Mouse (Mus musculus): Measurements from ENCODE around the gene Fkbp9. TPM values are rescaled to one million over a fixed set of nuclear protein-coding genes. Genes with fewer than 3 reads are reported as not detected.
A peak's percentile ranks its signal among the peaks of the same experiment; 100 is the strongest.

Gene Fkbp9
- polyA plus RNA-seq, 1 experiment, result 6.2 TPM

DNA sequence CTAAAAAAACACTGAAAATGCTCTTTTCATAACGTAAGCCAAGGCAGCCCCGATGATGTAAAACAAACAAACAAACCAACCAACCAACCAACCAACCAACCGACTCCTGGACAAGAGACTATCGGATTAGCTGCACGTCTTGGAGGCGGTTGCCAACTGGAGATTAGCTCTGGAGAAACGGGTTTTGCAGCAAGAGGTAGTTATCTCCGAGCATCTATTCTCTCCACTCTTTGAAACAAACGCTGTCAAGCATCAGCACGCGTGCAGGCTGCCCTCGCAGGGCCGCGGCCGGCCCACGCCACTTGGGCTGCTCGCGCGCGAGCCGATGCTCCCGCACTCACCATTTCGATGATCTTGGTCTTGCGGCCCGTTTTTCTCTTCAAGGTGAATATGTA, 91.5 kb downstream of the Fkbp9 start:
- Histone ChIP-seq H3K4me3 (ENCODE audit: low read depth, low read length) (peak overlapping the region; percentile 79), H3K27ac (ENCODE audit: insufficient read depth, low read depth, low read length) (peak overlapping the region; percentile 48), H3K4me1 (ENCODE audit: control insufficient read depth, insufficient read depth, insufficient read length, low read length) (peaks cover 15% of the 10 kb centered on the region; the same call in 1 of the 2 replicates), H3K27me3 (ENCODE audit: control insufficient read depth, insufficient read depth, low read length) (no peaks in the 10 kb centered on the region), H3K36me3 (ENCODE audit: control insufficient read depth, insufficient read depth, low read length) (no peaks in the 10 kb centered on the region)
- no peak for TF ChIP-seq POLR2A (IDR thresholded peaks at IDR 0.05; ENCODE audit: low read depth, low read length)
- no peak for TF ChIP-seq CTCF (IDR thresholded peaks at IDR 0.05; ENCODE audit: extremely low read depth, insufficient read length, insufficient replicate concordance, low read depth, low read length)
- WGBS, result under 1% methylated on average over 25 of the region's 25 CpGs

DNA sequence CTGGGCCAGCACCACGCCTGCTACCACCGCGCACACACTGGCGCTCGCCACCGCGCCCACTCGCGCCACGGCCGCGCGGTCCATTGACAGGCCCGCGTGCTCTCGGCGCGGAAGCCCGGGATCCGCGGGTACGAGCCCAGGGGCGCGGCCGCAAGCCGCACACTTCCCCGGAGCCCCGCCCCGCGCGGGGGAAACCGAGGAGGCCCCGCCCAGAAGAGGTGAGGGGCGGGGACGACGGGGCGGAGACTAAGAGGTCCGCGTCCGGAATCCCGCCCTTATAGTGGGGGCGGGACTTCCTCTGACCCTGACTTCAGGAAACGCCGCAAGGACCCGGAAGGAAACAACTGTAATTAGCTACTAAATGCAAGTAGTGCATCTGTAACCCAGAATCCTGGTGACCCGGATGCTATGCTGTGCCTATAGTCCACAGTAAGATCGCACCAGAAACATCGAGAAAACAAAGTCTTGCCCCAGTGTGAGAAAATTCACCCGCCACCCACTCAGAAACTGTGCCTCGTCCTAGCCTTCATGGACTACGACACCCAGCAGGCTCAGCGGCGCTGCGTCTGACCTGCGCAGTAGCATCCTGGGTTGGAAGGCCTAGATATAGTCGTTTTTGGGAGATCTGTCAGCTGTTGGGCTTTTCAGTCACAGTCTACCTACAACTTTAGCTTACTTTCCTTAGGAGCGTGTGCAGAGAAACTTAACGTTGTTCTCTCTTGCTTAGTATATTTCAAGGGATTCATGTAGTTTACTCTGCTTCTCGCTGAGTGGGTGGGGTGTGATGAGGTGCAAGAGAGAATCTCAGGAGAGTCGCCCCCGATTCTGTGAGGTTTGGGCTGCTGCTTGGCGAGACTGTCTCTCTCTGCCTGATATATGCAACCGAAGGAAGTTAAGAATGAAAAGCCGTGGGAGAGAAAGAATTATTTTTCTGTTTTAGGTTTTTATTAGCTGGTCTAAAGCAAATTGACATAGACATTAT, 92.2 kb downstream of the Fkbp9 start, which contains the start of the genes Nt5c3 and Vmn1r4:
TSS of gene Nt5c3 (minus strand) at position 207 of the 982 bp plus-strand sequence.
TSS of gene Vmn1r4 (plus strand) at position 290 of the 982 bp plus-strand sequence.
- TF ChIP-seq POLR2A (IDR thresholded peaks at IDR 0.05; ENCODE audit: low read depth, low read length), result peak; percentile 16; the same call in 1 of the 2 replicates
- TF ChIP-seq CTCF (IDR thresholded peaks at IDR 0.05; ENCODE audit: extremely low read depth, insufficient read length, insufficient replicate concordance, low read depth, low read length), result no peak
- Histone ChIP-seq H3K27ac (ENCODE audit: insufficient read depth, low read depth, low read length) (peak within 1 kb of the TSS; percentile 94), H3K27me3 (ENCODE audit: control insufficient read depth, insufficient read depth, low read length) (no peaks in the 10 kb centered on the region), H3K4me3 (ENCODE audit: low read depth, low read length) (peak within 1 kb of the TSS; percentile 79), H3K36me3 (ENCODE audit: control insufficient read depth, insufficient read depth, low read length) (no peaks in the 10 kb centered on the region), H3K4me1 (ENCODE audit: control insufficient read depth, insufficient read depth, insufficient read length, low read length) (peaks cover 13% of the 10 kb centered on the region; the same call in 1 of the 2 replicates)
- WGBS, result 2% methylated on average over 64 of the region's 64 CpGs

Other genes starting within 250 kb of the Fkbp9 start
- not detected in 2 replicates for gene Lsm5, start 127.3 kb upstream of the Fkbp9 start, polyA plus RNA-seq (2012; rRNA removed)
- gene Avl9, start 117.2 kb upstream of the Fkbp9 start, polyA plus RNA-seq (2012; rRNA removed), result 4.3 TPM in 2 replicates
- 2.1 and 3.7 TPM in 2 replicates for gene Kbtbd2, start 34.2 kb upstream of the Fkbp9 start, polyA plus RNA-seq (2012; rRNA removed)
- 2.3 and 3.6 TPM in 2 replicates for gene Nt5c3, start 91.9 kb downstream of the Fkbp9 start, polyA plus RNA-seq (2012; rRNA removed)
- not detected in 2 replicates for gene Vmn1r4, start 92.0 kb downstream of the Fkbp9 start, polyA plus RNA-seq (2012; rRNA removed)
- not detected in 2 replicates for gene Vmn1r5, start 138.2 kb downstream of the Fkbp9 start, polyA plus RNA-seq (2012; rRNA removed)
- gene Vmn1r6, start 165.2 kb downstream of the Fkbp9 start, polyA plus RNA-seq (2012; rRNA removed), result not detected in 2 replicates
- gene Vmn1r7, start 193.3 kb downstream of the Fkbp9 start, polyA plus RNA-seq (2012; rRNA removed), result not detected in 2 replicates
- not detected in 2 replicates for gene Vmn1r8, start 200.2 kb downstream of the Fkbp9 start, polyA plus RNA-seq (2012; rRNA removed)
- gene Vmn1r9, start 234.7 kb downstream of the Fkbp9 start, polyA plus RNA-seq (2012; rRNA removed), result not detected in 2 replicates

Data from small intestine, adult 2 months (tissue).